Mouse (Mus musculus) right cerebral cortex, adult 2 months (tissue): ENCODE data around the gene Clca3a1.
"Not testable (repeated sequence)": the region's sequence is repeated elsewhere in the genome, so short reads cannot be mapped to it uniquely, and the experiment has no call there.

ENCODE experiments used
- DNase-seq, 2 experiments: peaks; one replicate each; pipeline ENCODE4 v3.0.0; 2021 to 2022; ENCODE audit warnings: low spot score in 2 of 2

Gene Clca3a1

DNA sequence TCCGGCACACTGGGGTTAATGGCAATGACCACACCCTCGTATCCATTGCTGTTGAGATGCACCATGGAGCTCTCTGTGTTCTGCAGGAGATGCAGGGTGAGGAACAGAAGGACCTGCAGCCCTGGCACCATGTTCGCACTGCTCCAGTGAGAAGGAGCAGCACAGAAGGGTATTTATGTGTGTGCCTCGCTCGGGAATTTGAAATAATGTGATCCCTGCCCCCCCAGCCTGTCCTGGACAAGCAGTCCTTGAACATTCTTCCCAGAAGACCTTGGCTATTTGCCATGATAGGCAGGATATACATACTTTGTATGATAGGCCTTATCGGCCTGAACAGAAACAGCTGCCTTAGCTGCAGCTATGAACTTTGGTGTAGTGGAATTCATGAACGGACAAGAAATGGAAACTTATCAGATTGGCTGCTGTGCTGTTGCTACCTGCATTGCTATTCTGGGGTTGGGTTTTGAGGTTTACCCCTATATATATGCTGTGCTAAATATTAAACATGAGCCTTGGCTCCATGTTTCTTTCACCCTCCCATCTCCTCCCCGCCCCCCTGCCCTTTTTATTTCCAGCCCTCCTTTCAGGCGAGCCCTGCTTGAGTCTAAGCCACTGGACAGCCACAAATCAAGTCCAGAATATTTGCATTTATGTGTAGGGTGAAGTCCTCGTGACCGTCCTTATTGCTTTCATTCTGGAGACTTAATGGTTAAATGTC is at the start of gene Clca3a1:
Gene Clca3a1 (minus strand): TSS at position 386 of the 718 bp plus-strand sequence.
- DNase-seq: no peak

GRCm38 (mm10) chr3:144808153-144808925 is 47.6 kb upstream of the Clca3a1 start:
- not testable (repeated sequence) for DNase-seq

DNA sequence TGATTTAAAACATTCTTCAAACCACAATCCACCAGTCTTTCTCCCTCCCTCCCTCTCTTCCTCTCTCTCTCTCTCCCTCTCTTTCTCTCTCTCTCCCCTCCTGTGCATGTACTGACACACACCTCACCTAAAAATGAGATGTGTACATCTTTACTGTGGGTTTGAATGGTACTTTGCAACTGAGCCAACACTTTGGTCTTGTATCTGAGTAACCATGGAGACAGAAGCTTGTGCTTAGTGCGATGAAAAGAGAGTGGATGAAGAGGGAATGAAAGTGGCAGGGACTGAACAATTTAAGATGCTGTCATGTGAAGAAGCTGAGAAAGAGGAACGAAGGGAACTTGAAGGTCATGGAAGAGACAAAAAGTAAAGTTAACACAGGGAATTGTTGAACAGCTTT is 45.8 kb upstream of the Clca3a1 start:
- DNase-seq: not testable (repeated sequence)

DNA sequence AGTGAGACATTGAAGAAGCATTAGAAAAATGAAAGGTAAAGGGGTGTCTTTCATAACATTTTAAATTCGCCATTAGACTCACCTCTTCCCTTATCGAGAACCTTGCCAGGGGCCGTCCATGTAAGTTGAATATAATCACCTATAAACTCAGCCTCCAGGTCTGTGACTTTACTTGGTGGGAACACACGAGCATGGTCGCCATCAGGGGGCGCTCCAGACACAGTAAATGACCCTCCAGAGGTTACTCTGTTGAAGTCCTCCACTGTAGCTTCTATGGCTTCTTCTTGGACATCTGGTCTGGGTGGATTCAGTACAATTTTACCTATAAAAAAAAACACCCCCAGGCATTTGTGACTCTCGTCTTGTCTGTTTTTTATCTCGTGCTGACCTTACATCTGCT is 41.1 kb upstream of the Clca3a1 start:
- DNase-seq: peak; percentile 23 to 34

GRCm38 (mm10) chr3:144785181-144786148 is 24.7 kb upstream of the Clca3a1 start:
- no peak for DNase-seq

DNA sequence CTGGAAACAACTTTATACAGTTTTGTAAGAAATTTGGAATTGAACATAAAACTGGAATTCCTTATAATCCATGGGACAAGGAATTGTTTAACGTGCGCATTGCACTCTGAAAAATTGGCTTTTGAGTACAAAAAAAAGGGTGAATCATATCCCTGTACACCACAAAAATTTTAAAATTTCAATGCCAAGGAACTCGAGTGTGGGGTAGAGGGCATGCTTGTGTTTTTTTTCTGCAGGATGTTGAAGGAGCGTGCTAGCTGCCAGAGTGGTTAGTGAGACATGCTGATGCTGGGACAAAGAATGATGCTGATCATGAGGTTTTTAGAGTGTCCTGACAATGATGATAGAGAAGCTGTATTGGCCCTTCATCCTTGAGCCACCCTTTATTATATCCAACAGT is 4.4 kb upstream of the Clca3a1 start:
- no peak for DNase-seq

DNA sequence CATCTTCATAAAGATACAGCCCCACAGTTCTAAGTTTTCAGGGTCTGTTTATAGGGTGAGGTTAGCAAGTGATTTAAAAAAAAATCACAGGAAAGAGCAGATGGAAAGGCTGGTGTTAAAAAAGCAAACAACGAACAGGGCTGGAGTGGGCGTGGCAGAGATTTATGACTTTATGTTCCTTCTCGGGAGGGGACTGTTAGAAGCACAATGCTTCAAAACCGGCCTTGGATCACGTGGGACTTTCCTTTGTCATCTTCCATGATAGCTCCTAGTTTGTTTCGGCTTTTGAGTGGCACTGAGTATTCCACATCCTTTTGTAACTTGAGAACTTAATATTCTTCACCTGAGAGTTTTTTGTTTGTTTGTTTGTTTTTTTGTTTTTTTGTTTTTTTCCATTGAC is 677 bp upstream of the Clca3a1 start:
- DNase-seq: no peak

DNA sequence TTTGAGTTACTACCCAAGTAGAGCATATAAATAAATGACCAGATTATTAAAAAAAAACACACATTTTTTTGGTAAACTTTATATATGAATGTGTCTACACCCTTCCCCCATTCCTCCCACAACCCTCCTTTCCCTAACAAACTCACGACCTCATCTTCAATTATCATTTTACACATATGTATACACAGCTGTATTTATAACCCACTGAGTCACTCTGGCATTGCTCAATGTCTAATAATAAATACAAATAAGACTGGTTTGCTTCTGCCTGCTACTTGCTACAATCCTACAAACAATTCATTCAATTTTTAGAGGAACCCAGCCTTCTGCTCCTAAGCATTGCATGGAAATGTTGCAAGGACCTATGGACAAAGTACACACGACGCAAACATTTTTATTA is 1.1 kb downstream of the Clca3a1 start:
- DNase-seq: no peak

DNA sequence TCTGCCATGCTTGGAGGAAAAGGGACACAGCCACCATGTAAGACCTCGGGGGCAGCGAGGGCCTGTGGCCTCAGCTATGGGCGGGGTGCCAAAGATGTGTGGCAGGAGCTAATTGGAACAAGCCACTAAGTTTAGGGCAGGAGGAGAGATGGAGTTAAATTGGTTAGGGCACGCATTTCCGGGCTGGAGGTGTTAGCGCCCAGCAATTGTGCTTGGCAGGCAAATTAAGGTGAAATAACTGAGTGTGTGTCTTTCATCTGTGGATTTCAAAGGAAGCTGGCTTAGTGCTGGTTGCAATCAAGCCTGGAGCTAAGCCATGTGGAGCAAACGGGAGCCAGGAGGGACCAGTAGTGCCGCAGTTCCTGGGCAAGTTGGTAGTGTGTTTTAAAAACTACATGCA is 4.7 kb downstream of the Clca3a1 start:
- DNase-seq: not testable (repeated sequence)

DNA sequence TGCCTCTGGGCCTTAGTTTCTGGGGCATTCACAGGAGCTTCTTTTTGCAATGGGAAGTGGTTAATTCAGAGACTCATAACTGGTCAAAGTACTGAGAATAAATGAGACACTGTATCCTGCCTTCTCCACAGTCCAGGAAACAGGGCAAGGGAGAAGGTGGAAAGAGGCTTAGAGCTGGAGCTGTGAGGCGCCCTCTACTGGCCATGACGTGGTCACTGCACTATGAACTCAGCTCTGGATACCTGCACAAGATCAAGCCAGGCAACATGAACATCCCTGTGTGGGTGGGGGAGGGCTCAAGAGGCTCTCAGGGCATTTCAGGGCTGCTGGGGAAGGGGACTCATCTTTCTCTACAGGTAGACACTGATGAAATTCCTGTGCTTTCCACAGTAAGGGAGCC is 7.7 kb downstream of the Clca3a1 start:
- DNase-seq: no peak

DNA sequence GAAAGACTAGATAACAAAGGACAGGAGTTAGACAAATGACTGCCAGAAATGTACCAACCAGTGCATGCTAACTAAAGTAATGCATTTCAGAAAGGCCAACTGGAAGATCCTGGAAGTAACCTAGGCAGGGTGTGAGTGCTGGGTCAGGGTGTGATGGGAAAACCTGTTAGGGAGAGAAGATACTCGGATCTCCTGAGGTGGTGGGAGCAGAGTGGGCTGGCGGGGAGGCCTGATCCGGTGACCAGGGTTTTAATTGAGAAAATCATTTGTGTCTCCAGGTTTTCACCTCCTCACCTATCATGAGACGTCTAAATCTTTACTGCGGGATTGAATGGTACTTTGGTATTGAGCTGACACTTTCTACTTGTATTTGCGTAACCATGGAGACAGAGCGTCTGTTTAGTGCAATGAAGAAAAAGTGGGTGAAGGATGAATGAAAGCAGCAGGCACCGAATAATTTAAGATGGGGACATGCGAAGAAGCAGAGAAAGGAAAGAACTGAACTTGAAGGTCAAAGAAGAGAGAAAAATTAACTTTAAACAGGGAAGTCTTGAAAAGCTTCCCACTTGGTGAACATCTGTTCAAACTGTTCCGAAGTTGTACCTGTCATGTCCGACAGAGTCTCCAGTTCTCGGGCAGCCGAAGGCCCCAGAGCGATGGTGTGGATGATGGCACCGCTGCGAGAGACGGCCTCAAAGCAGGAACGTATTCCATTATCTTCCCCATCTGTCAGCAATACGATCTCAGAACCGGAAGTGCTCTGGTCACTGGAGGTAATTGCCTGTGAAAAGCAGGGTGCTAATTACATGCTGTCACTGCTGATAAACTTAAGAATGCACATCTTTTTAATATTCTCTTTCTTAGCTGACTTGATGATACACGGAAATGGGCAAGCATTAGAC is 11.5 kb downstream of the Clca3a1 start:
- not testable (repeated sequence) for DNase-seq

GRCm38 (mm10) chr3:144747706-144748105 is 13.1 kb downstream of the Clca3a1 start:
- DNase-seq: not testable (repeated sequence)

DNA sequence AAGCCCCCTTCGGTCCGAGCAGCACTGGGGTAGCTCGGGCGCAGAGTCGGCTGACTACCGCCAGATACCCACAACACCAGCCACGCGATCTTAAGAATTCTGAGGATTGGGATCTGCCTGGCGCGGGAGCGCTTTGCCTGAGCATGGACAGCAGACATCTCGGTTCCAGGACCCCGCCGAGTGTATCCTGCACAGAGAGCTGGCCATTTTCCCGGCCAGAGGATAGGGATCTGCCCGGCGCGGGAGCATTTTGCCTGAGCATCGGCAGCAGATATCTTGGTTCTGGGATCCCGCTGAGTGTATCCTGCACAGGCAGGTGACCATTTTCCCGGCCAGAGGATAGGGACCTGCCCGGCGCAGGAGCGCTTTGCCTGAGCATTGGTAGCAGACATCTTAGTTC is 22.4 kb downstream of the Clca3a1 start:
- DNase-seq: not testable (repeated sequence)

DNA sequence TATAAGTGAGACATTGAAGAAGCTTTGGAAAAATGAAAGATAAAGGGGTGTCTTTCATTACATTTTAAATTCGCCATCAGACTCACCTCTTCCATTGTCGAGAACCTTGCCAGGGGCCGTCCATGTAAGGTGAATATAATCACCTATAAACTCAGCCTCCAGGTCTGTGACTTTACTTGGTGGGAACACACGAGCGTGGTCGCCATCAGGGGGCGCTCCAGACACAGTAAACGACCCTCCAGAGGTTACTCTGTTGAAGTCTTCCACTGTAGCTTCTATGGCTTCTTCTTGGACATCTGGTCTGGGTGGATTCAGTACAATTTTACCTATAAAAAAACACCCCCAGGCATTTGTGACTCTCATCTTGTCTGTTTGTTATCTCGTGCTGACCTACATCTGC is 23.9 kb downstream of the Clca3a1 start:
- peak; percentile 49 to 58 for DNase-seq

- peak; percentile 74 to 77 for DNase-seq
These were observed 37.3 kb downstream of the Clca3a1 start for GRCm38 (mm10) chr3:144723455-144723854.

DNA sequence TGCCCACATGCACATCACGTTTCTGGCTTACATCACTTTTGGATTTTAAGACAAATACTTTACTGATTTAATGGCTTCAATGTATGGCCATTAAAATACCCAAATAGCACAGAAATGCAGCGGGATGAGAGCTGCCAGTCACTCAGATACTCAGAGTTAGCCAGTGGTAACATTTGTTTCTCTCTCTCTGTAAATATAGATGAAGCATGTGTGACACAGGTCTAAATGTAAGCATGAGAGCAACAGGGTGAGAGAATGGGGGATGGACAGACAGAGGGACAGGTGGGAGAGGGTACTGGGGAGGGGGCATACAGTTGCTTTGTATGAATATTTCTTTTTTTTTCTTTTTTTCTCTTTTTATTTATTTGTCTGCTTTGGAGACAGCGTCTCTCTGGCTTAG is 38.2 kb downstream of the Clca3a1 start:
- DNase-seq: not testable (repeated sequence)

- DNase-seq: no peak
These were observed 38.9 kb downstream of the Clca3a1 start for GRCm38 (mm10) chr3:144721860-144722256.

- no peak for DNase-seq
These were observed 39.5 kb downstream of the Clca3a1 start for GRCm38 (mm10) chr3:144721077-144721859.

DNA sequence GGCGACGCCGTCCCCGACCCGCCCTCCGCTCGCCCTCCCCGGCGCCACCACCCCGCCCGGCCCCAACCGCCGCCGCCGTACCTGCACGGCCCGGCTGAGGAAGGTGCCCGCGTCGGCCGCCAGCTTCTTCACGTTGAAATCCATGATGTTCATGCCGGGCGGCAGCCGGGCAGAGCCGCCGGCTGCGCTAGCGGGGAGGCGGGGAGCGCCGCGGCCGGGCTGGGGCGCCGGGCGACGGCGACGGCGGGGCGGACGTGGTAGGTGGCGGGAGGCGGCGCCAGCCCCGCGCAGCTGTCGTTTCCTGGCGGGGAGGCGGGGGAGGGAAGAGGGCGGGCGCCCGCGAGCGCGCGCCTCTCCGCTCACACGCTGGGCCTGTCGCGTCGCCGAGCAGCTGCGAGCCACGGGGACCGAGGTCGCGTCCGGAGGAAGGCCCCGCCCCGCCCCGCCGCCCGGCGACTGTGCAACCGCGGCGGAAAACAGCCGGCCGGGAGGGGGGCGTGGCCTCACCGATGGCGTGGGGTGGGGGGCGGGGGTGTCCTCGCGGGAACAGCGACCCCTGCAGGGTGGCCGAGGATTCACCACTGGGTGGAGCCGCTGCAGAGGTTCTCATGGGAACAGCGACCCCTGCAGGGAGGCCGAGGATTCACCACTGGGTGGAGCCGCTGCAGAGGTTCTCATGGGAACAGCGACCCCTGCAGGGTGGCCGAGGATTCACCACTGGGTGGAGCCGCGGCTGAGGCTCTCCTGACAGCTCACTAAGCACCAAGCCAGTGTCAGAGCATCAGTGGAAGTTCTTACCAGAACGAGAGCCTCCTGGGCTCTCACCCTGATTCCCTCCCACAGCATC is 40.7 kb downstream of the Clca3a1 start, which contains the start of gene Sh3glb1:
Gene Sh3glb1 (minus strand): TSS at position 435 of the 847 bp plus-strand sequence.
- DNase-seq: peak; percentile 97 to 99
